In the genomic region with DNA sequence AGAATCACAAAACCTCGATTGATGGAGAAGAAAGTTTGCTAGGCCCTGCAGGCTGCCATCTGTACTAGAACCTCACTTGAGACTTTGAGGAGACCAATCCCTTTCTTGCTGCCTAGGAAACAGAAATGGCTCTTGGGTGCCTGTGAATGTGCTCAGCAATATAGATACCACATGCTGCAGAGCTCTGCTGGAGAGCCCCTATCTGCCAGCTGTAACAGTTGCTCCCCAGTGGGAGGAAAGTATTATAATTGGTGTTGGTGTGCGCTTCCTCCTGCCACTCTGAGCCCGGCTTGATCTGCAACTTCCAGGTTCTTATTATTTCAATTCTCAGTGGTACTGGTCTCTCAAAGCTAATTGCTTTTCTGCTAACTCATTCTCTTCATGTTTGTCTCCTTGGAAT, we compare ENCODE assay signal across 14 mouse cellular contexts. TPM values are rescaled to one million over a fixed set of nuclear protein-coding genes. Genes with fewer than 3 reads are reported as not detected.
DNase-seq lines count a peak whose midpoint lies in the region; TF ChIP-seq lines count a peak whose summit lies in the region.
"Had no signal": no experiment of that assay in that cellular context is flagged by ENCODE, and none has a peak within 500 bp of the region (broad histone marks: within the 10 kb centered on the region; RNA-seq: fewer than 3 reads in every experiment).

No protein-coding gene starts in this region.

- intact Hi-C loops in gastrocnemius, adult 2 months (cut with DNase I), result no loop called here
- intact Hi-C loops in gastrocnemius, postnatal 36 days (cut with DNase I), result no loop called here

- DNase-seq in gastrocnemius, adult 2 months, result no peak
- no peak for DNase-seq in gastrocnemius, postnatal 36 days
- DNase-seq in layer of hippocampus, adult 11-12 months (ENCODE audit: low spot score), result peak; percentile 13
- no peak for DNase-seq in layer of hippocampus, postnatal 10 days (ENCODE audit: low spot score in 2 of 2)
- peak; percentile 8 for DNase-seq in right cerebral cortex, adult 18-20 months
- no peak for DNase-seq in right cerebral cortex, postnatal 36 days (ENCODE audit: low spot score in 2 of 2)
- no peak for DNase-seq in cerebellum, postnatal 25 days
- no peak for DNase-seq in testis, postnatal 14 days (ENCODE audit: low spot score)
- DNase-seq: cerebellum, adult 2 months had no signal

- no peak for TF ChIP-seq CTCF in gastrocnemius, adult 2 months (IDR thresholded peaks at IDR 0.05)

- H3K27ac ChIP-seq in gastrocnemius, adult 2 months, result 0 out of 2 replicates have a peak overlapping the region, but pooled peaks have one; percentile 13
- H3K27ac ChIP-seq: embryonic facial prominence, embryonic 12.5 days; heart, adult 2 months; intestine, embryonic 15.5 days had no signal

- H3K4me3 ChIP-seq in gastrocnemius, adult 2 months, result no peak overlapping the region
- H3K4me3 ChIP-seq: embryonic facial prominence, embryonic 12.5 days; heart, adult 2 months; heart, embryonic 12.5 days; intestine, embryonic 15.5 days had no signal

RNA-seq across cellular contexts. Expression of a gene that starts 10.0 kb away (rescaled TPM):
- total RNA-seq in gastrocnemius, adult 2 months (2021), result 10 to 100 TPM; 18.3 to 21.3 TPM
- 10 to 100 TPM; 16.6 to 19.7 TPM for total RNA-seq in gastrocnemius, postnatal 36 days (2021)
- total RNA-seq in layer of hippocampus, postnatal 10 days (2021), result 10 to 100 TPM; 37.9 to 49.7 TPM

RNA-seq across cellular contexts. Expression of a gene that starts 10.0 kb away (rescaled TPM):
- total RNA-seq in gastrocnemius, adult 2 months (2021), result 10 to 100 TPM; 53.2 to 55.8 TPM
- total RNA-seq in gastrocnemius, postnatal 36 days (2021), result 10 to 100 TPM; 47.5 to 56.3 TPM
- total RNA-seq in layer of hippocampus, postnatal 10 days (2021), result 10 to 100 TPM; 72.4 to 72.7 TPM

RNA-seq across cellular contexts. Expression of a gene that starts 27.7 kb away (rescaled TPM):
- total RNA-seq in gastrocnemius, adult 2 months (2021), result 10 to 100 TPM; 33.5 to 50.2 TPM
- 10 to 100 TPM; 36.8 to 42.0 TPM for total RNA-seq in gastrocnemius, postnatal 36 days (2021)
- 1 to 10 TPM; 7.2 to 7.4 TPM for total RNA-seq in layer of hippocampus, postnatal 10 days (2021)
- total RNA-seq: common myeloid progenitor, adult 5-6 weeks had no signal

Comparison
In these comparisons a context has a peak if more than half of its experiments do, and no peak if none do; other contexts are left out.
1. DNase-seq: peak in layer of hippocampus, adult 11-12 months (single experiment) and right cerebral cortex, adult 18-20 months (single experiment); none in gastrocnemius, adult 2 months (single experiment), gastrocnemius, postnatal 36 days (0 of 2), layer of hippocampus, postnatal 10 days (0 of 2), right cerebral cortex, postnatal 36 days (0 of 2), cerebellum, postnatal 25 days (0 of 2) and testis, postnatal 14 days (single experiment).
2. RNA of a gene that starts 27.7 kb away (total RNA-seq): 33.5 to 50.2 TPM in gastrocnemius, adult 2 months and 36.8 to 42.0 TPM in gastrocnemius, postnatal 36 days; 7.2 to 7.4 TPM in layer of hippocampus, postnatal 10 days; every median in the first group is over 4 times any median in the second.